Mouse (Mus musculus): Measurements from ENCODE around the gene Mvd.

The Mvd gene

DNA sequence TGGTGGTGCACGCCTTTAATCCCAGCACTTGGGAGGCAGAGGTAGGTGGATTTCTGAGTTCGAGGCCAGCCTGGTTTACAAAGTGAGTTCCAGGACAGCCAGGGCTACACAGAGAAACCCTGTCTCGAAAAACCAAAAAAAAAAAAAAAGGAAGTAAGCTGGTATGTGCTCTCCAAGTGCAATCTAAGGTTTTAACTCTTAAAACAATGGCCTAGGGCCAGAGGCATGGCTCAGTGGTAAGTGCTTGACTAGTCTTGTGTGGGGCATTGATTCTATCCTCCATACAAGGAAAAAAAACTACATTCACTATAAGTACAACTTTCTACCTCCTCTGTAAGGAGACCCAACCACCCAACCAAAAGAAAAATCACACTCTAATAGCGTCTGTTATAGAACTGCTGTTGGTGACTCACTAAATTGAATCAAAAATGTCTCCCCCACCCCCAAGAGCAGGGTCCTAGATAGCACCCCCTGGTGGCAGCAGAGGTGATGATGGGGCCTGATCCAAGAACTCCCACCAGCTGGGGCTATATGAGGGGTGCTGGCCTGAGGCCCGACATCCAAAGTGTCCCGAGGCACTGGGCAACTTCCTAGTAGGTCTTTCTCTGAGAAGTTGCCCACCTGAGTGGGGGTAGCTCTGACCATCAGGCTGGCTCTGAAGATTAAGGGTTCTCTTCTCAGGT is 16.1 kb upstream of the Mvd start:
- in situ Hi-C loops (cut with MboI, MseI): no loop called here

GRCm38 (mm10) chr8:122457171-122457570 is 13.9 kb upstream of the Mvd start:
- in situ Hi-C loops (cut with MboI, MseI): no loop called here

- in situ Hi-C loops (cut with MboI, MseI): no loop called here
Measured at GRCm38 (mm10) chr8:122454409-122454808, 11.2 kb upstream of the Mvd start.

- in situ Hi-C loops (cut with MboI, MseI): no loop called here
Measured at GRCm38 (mm10) chr8:122452154-122452553, 8.9 kb upstream of the Mvd start.

DNA sequence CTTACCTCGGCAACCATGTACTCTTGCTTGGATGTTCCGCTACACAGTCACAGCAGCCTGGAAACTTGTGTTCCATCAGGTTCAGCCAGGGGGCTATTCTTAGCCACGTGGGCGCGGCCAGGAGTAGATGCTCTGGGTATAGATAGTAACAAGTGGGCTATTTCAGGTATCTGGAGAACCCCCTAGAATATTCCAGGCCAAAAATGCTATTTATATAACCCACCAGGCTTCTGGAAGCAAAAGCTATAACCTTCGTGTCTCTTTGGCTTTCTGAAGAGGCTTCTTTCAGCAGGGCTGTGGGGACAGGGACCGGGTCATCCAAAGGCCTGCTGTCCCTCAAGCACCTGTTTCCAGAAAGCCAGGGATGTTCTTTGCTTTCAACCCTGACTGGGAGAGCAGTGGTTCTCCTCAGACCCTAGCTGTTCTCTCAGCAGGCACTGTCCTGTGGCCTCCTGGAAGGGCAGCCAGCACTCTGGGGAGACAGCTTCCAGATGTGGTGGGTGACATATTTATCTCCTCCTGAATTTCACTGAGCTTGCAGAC is 8.0 kb upstream of the Mvd start:
- in situ Hi-C loops (cut with MboI, MseI): no loop called here

DNA sequence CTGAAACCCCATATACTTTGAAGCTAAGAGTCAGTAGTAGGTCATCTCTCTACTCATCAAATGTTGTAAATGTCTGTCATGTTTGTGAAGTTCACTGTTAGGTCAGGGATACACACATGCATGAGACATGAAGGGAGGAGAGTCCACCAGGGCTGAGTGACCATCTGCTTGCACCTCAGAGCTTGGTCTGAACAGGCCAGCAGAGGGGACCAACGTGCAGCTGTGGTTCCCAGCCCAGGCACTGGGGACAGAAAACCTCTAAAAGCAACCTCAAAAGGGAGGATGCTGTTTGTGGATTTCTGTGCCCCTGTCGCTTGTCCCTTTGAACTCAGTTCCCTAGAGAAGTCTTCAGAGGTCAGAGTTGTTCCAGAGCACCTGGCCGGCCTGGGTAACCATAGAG is 2.0 kb upstream of the Mvd start:
- in situ Hi-C loops (cut with MboI, MseI): loop anchor here (10.0 to 25.0 kb wide), 3 partner anchors 858 to 1117 kb away; partner anchors contain the start of genes Fbxo31 (in 1 of the 2) and Map1lc3b (in 1 of the 2)

DNA sequence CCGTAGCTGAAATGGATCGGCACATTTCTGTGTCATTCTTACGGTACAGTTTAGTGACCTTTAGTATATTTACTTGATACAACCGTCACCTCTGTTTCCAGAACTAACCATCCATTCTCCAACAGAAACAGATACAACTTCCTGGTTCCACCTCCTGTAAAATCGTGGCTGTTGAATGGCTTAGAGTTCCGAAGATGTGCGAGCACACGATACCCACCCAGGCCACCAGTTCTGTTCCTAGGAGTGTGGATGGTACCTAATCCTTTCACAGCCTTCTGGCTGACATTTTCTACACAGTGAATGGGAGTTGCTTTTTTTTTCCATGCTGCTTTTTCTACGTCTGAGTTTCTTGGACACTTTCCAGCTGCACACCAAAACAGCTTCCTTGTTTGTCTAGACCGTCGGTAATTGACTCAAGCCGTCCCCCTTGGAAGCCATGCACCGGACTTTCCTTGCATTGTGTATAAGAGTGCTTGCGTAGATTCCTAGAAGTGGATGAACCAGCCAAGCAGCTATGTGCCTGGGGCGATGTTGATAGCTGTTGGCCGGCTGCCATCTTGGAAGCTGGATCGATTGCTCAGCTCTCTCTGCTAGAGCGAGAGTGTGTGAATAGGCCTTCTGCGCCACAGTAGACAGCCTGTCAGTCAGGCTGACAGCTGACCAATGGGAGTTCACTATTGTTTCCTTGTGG is 981 bp upstream of the Mvd start:
- in situ Hi-C loops (cut with MboI, MseI): loop anchor here (10.0 to 25.0 kb wide), 3 partner anchors 857 to 1118 kb away; partner anchors contain the start of genes Fbxo31 (in 1 of the 2) and Map1lc3b (in 1 of the 2)

- in situ Hi-C loops (cut with MboI, MseI): loop anchor here (10.0 to 25.0 kb wide), 3 partner anchors 855 to 1120 kb away; partner anchors contain the start of genes Fbxo31 (in 1 of the 2) and Map1lc3b (in 1 of the 2)
Measured at GRCm38 (mm10) chr8:122442781-122443180, 441 bp downstream of the Mvd start.

- in situ Hi-C loops (cut with MboI, MseI): loop anchor here (10.0 to 25.0 kb wide), 3 partner anchors 855 to 1120 kb away; partner anchors contain the start of genes Fbxo31 (in 1 of the 2) and Map1lc3b (in 1 of the 2)
Measured at GRCm38 (mm10) chr8:122442356-122442755, 866 bp downstream of the Mvd start.

DNA sequence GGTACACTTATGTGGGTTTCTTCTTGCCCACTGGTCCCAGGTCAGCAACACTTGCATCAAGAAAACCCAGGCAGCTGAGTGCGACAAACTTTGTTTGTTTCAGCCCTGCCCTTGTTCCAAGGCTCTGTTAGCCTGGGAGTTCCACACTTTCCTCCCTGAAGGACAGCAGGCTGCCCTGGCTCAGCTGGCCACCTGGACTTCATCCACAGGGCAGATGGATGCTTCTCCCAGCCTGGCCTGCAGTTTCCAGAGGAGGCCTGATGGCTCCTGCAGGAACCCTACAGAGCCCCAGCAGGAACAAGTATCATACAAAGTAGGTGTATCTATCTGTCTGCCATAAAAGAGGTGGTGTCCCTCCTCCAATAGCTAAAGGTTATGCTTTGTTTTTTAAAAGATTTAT is 1.9 kb downstream of the Mvd start:
- in situ Hi-C loops (cut with MboI, MseI): loop anchor here (10.0 to 25.0 kb wide), 3 partner anchors 854 to 1121 kb away; partner anchors contain the start of genes Fbxo31 (in 1 of the 2) and Map1lc3b (in 1 of the 2)

- in situ Hi-C loops (cut with MboI, MseI): loop anchor here in 1 of 2 experiments (25.0 kb wide), 2 partner anchors 852 to 1123 kb away; partner anchors contain the start of genes Fbxo31 and Map1lc3b
Measured at GRCm38 (mm10) chr8:122439336-122439735, 3.9 kb downstream of the Mvd start.

DNA sequence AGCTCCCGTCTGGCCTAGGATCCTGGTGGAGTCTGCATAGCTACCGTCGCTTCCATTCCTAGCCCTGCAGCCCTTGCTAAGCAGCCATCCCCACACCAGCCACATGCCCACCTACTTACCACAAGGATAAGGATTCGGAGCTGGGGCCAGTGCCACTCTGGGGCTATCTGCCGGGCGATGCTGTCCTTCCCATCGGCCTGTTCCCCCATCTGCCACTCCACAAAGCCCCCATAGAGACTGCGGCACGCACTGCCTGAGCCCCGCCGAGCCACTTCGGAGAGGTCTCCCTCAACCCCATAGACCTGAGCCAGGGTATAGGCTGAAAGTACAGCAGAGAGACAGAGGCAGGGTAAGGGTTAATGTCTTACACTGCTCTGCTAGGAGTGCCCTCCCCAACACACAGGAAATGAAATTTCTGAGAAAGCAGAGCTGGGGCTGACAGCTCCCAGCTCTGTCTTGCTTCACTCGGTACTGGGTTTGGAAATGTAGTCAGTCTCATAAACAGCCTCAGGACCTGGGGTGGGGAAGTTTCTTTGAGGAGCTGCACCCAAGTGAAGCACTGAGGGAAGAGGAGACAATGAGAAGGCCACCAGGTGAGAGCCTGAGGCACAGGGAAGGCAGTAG is 5.4 kb downstream of the Mvd start:
- in situ Hi-C loops (cut with MboI, MseI): loop anchor here in 1 of 2 experiments (25.0 kb wide), 2 partner anchors 851 to 1124 kb away; partner anchors contain the start of genes Fbxo31 and Map1lc3b

- in situ Hi-C loops (cut with MboI, MseI): loop anchor here in 1 of 2 experiments (25.0 kb wide), 2 partner anchors 849 to 1126 kb away; partner anchors contain the start of genes Fbxo31 and Map1lc3b
Measured at GRCm38 (mm10) chr8:122436586-122437125, 6.6 kb downstream of the Mvd start.

- in situ Hi-C loops (cut with MboI, MseI): loop anchor here in 1 of 2 experiments (25.0 kb wide), 2 partner anchors 849 to 1126 kb away; partner anchors contain the start of genes Fbxo31 and Map1lc3b
Measured at GRCm38 (mm10) chr8:122436146-122436545, 7.1 kb downstream of the Mvd start.

DNA sequence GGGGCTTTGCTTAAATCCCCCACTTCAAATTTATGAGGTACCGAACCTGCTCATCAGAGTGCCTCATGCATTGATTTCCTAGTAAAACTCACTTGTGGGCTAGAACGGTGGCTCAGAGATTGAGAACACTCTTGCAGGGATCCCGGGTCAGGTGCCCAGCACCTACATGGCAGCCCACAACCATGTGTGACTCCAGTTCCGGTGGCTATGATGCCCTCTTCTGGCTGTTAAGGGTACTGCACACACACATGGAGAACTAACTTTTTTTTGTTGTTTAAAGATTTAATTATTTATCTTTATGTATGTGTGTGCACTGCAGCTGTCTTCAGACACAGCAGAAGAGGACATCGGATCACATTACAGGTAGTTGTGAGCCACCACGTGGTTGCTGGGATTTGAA is 7.8 kb downstream of the Mvd start:
- in situ Hi-C loops (cut with MboI, MseI): loop anchor here in 1 of 2 experiments (25.0 kb wide), 2 partner anchors 848 to 1127 kb away; partner anchors contain the start of genes Fbxo31 and Map1lc3b

DNA sequence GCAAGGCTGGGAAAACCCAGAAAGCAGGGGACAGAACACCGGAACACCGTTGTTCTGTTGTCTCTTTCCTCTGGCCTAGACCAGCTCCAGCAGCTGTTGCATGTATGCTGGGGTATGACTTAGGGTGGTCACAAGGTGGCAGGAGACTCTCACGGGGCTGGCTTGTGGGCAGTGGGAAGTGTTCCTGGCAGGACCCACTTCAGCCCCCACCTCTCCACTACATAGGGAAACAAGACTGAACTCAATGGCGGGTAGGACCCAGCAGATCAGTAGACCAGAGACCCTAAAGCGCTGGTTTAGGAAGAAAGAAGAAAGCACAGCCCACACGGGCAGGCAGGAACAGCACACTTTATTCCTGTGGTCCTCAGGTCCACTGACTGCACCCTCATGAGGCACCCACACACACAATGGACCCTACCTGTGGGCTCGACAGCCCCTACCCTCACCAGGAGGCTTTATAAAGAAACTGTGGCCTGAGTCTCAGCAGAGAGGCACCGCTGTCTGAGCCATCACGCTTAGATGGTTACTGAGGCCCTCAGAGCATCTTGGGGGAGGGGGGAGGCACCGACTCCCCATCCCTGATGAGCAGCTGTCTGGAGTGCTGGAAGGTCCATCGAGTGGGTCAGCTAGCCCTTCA is 9.8 kb downstream of the Mvd start:
- in situ Hi-C loops (cut with MboI, MseI): loop anchor here (5.0 to 25.0 kb wide), 5 partner anchors 39 to 1129 kb away; partner anchors contain the start of genes Cdt1 (in 1 of the 2), Fbxo31 (in 1 of the 2), Map1lc3b (in 1 of the 2) and Zfpm1 (in 1 of the 2)

DNA sequence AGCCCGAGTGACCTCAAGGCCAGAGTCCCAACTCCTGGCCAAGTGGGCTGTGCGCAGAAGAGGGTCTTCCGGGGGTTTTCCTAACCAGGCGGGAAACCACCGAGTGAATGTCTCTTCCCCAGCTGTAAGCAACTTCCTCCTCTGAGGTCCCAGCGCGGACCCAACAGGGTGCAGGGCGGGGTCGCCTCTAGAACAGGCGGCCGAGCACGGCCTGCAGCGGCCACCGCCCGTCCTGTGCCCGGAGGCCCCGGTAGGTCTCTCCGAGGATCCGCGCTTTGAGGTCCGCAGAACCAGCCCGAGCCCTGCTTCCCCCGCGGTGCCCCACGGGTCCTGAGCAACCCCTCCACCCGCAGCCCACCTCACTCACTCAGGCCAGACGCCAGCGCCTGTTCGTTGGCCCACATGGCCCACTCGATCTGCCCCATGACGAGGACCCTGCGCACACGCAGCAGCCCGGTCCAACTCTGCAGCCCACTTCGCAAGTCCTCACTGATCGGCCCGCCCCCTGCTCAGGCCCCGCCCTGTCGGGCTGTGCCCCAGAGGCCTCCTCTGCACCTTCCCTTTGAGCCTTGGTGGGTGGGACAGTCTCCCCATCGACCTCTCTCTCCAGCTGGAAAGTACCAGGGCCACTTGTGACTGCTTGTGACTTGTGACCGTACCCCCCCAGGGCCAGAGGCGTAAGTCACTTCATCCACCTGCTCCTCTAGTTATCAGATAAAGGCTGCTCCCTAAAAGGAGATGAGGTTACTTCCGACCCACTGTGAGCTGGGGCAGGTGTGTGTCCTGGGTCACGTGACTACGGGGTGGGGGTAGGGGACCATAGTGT is 10.6 kb downstream of the Mvd start, which contains the start of gene Cyba:
TSS of gene Cyba (minus strand) at position 488 of the 826 bp plus-strand sequence.
- in situ Hi-C loops (cut with MboI, MseI): loop anchor here (5.0 to 25.0 kb wide), 5 partner anchors 40 to 1130 kb away; partner anchors contain the start of genes Cdt1 (in 1 of the 2), Fbxo31 (in 1 of the 2), Map1lc3b (in 1 of the 2) and Zfpm1 (in 1 of the 2)

- in situ Hi-C loops (cut with MboI, MseI): loop anchor here (5.0 to 25.0 kb wide), 5 partner anchors 40 to 1130 kb away; partner anchors contain the start of genes Cdt1 (in 1 of the 2), Fbxo31 (in 1 of the 2), Map1lc3b (in 1 of the 2) and Zfpm1 (in 1 of the 2)
Measured at GRCm38 (mm10) chr8:122431694-122432442, 11.4 kb downstream of the Mvd start.
